Mouse (Mus musculus): ENCODE data around the gene Nav2.

DNA sequence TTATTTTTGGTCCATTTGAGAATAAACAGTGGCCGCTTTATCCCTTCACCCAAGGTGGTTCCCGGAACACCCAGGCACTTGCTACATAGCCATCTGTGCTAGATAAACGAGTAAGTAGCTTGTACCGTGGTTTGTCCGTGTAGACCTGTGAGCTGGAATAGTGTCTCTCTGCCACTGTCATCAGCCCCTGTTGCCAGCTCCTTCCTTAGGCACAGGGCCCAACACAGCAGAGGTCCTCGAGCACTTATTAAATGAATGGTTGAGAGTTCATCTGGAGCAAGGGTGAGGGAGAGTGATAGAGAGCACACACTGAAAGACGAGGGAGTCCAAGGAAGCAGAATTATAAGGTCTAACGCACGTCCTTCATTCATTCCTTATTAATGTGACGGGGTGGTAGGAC, 106.0 kb downstream of the Nav2 start:
- TF ChIP-seq CTCF (IDR thresholded peaks at IDR 0.05; ENCODE audit: borderline replicate concordance, control insufficient read depth, extremely low read depth, insufficient read depth, low read length, poor library complexity) (no peak), POLR2A (IDR thresholded peaks at IDR 0.05; ENCODE audit: control insufficient read depth, extremely low read depth, insufficient read depth, low read length, poor library complexity) (no peak)
